Mouse (Mus musculus) urinary bladder, postnatal 10 days (tissue): ENCODE results near the gene Mlx.
A peak's percentile ranks its signal among the peaks of the same experiment; 100 is the strongest.

Experiments used
- DNase-seq: peaks from one replicate; pipeline ENCODE4 v3.0.0; 2022; ENCODE audit warnings: low spot score

The Mlx gene

GRCm38 (mm10) chr11:101086756-101087681 is at the start of gene Mlx:
Gene Mlx (plus strand): TSS chr11:101087277.
- DNase-seq = peak; percentile 64

GRCm38 (mm10) chr11:101037795-101038194 is 49.3 kb upstream of the Mlx start:
- DNase-seq = no peak

GRCm38 (mm10) chr11:101045826-101046225 is 41.3 kb upstream of the Mlx start:
- DNase-seq = no peak

- DNase-seq = no peak
Observed at GRCm38 (mm10) chr11:101046440-101046839, 40.6 kb upstream of the Mlx start.

DNA sequence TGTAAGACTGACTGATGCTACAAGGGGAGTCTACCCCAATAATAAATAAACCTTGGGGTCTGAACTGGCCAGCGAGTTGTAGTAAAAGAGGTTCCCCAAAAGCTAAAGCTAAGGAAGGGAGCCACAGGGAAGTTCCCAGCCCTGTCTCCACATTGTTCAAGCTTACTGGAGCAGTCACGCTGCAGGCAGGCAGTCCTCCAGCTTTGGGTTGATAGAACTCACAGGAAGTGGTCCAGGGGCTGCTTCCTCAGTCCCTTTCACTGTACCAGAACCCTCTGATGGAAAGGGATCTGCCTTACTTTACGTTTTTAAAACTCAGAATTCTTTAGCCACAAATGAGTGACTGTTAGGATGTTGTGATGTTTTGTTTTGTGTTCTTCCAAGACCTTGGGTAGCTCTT is 39.6 kb upstream of the Mlx start:
- no peak for DNase-seq

- DNase-seq = no peak
Observed at GRCm38 (mm10) chr11:101050359-101050758, 36.7 kb upstream of the Mlx start.

- no peak for DNase-seq
Observed at GRCm38 (mm10) chr11:101051051-101051493, 36.0 kb upstream of the Mlx start.

DNA sequence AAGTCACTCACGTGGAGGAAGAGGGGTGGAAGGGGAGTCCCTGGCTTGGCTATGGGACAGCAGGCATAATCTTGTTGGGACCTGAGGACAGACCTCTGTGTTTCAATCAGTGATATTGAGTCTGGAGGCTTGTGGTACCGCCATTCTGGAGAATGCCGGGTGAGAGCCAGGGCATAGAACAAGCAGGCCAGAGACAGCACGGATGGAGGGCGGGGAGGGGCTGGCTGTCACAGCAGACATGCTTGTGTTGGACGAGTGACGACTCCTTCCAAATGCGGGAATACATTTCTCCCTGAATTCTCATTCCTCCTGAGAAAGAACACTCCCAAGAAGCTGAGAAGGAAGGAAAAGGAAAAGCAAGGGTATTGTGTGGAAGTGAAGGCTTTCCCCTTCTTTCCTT is 35.5 kb upstream of the Mlx start:
- no peak for DNase-seq

DNA sequence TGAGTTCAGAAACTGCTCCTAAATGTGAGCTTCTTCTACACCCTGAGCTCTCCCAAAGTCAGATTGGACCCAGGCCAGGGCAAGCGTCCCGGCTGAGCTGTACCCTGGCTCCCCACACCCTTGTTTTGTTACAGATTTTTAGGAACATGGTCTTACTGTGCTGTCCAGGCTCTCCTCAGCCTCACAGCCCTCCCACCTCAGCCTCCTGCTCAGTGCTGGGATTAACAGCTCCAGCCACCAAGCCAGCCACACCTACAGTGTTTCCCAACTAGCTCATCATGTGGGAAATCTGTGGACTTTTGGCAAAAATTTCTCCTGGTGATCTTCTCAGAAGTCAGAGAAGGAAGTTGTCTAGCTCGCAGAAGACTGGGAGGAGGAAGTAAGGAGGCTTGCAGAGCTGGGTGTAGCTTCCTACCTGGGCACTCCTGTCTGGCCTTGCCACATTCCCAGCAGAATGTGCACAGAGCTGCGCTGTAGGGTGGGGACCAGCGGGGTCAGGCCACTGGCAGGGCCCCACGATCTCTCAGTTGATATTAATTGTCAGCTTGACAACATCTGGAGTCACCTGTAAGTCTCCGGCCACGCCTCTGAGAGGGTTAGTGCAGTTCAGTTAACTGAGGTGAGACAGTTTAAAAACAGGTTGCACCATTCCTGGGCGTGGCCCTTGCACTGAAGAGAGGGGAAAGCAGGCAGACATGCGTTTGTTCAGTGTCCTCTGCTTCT is 34.2 kb upstream of the Mlx start:
- no peak for DNase-seq

DNA sequence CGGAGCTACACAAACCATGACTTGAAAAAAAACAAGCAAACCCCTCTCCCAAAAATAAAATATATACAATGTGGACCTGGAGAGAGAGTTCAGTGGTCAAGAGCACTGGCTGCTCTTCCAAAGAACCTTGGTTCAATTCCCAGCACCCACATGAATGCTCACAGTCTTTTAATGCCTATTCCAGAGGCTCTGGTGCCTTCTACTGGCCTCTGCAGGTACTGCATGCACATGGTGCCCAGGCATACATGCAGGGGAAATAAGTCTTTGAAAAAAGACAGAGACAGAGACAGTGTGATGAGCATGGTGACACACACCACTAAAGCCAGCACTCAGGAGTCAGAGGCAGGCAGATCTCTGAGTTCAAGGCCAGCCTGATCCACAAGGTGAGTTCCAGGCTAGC is 33.1 kb upstream of the Mlx start:
- no peak for DNase-seq

GRCm38 (mm10) chr11:101055418-101055817 is 31.7 kb upstream of the Mlx start:
- DNase-seq = no peak

GRCm38 (mm10) chr11:101056885-101057284 is 30.2 kb upstream of the Mlx start:
- DNase-seq = no peak

DNA sequence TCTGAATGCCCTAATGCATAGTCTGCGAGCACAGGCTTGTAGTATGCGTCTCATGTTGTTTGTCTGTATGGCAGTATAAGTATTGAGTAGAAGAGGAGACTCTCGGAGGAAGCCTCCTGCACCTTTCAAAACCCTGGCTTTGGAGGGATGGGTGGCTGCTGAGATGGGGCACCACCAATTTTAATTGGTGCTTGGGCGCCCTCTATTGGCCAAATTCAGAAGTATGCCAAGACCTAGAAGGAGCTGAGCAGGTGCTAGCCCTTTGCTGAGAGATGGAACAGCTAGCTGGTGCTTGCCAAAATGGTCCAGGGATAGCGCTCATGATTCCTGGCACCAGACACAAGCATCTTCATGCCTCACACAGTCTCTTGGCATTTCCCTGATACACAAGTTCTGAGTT is 29.2 kb upstream of the Mlx start:
- peak; percentile 84 for DNase-seq

- no peak for DNase-seq
Observed at GRCm38 (mm10) chr11:101058726-101059125, 28.4 kb upstream of the Mlx start.

GRCm38 (mm10) chr11:101059473-101059872 is 27.6 kb upstream of the Mlx start:
- no peak for DNase-seq

- no peak for DNase-seq
Observed at GRCm38 (mm10) chr11:101060126-101060525, 27.0 kb upstream of the Mlx start.

DNA sequence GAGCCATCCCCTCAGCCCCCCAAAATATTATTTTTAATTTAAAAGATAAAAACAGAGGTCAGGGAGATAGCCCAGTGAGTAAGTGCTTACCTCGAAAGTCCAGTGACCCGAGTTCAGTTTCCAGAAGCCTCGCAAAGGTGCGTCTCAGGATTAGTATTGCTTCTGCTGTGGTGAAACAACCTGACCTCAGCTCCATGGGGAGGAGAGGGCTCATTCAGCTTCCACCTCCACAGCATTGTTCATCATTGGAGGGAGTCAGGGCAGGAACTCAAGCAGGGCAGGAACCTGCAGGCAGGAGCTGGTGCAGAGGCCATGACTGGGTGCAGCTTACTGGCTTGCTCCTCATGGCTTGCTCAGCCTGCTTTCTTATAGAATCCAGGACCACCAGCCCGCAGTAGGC is 26.0 kb upstream of the Mlx start:
- no peak for DNase-seq

GRCm38 (mm10) chr11:101062165-101062884 is 24.8 kb upstream of the Mlx start:
- DNase-seq = no peak

DNA sequence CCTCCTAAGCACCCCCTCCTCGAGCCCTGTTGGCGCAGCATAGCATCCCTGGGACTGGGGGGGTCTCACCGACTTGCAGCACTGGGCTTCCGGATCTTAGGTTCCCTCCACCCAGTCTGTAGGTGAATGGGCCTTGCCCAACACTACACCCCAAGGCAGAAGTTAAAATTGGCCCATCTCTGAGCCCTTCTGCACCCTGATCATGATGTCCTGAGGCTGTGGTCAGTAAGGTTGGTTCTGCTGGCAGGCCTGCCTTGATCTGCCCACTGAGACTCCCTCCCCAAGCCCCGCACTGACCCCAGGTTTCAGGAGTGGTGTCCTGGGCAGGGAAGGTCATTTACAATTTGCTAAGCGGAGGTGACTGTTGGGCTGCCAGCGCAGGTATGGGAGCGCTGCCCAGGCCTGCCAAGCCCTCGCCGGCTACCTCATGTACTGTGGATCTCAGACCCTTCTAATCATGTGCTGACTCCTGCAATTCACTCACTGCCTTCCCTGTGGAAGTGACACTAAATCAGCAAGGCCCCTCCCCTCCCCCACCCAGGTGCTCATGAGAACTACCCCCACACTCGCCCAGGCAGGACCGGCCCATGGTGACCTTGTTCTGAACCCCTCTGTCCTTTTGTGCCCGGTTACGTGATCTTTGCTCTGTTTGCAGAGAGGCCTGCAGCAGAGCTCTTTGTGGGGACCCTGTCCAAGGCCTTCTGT is 24.0 kb upstream of the Mlx start:
- no peak for DNase-seq

DNA sequence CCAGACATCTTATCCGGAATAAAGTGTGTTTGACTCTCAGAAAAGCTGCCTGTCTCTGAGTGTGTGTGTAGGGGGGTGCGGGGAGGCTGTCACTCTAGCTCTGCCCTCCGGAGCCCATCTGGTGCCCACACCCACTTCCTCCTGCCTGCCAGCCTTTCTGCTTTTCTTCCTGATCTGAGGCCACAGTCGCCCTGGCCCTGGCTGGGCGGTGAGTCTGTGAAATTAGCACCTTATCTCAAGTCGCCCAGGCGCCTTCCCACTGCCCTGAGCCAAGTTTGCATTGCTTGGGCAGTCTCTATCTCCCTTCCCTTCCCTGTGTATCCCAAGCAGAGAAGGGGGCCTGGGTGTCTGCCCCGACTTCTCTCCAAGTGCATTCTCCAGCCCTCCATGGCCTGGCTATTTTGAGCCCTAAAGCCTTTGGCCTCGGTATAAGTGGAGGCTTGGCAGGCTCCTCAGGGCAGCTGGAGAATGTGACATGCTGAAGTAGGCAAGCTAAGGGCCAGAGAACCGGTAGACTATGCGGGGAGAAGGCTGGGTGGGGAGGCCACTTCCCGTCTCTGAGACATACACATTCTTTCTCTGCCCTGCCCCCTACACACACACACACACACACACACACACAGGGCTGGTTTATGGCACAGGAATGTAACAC is 23.3 kb upstream of the Mlx start:
- no peak for DNase-seq

- DNase-seq = no peak
Observed at GRCm38 (mm10) chr11:101064462-101064861, 22.6 kb upstream of the Mlx start.
